Mouse (Mus musculus) activated CD4-positive, CD25-positive, alpha-beta regulatory T cell, adult 9 weeks (primary cell): ENCODE measurements around the gene Ergic1. TPM values are rescaled to one million over a fixed set of nuclear protein-coding genes. Genes with fewer than 3 reads are reported as not detected.

ENCODE experiments used
- polyA plus RNA-seq: library from polyadenylated mRNA; unstranded; fragments of 100-300 nt; shearing (Covaris generic); gene quantifications from one replicate; pipeline ENCODE4 v1.2.1, GENCODE M21; 2017

Gene Ergic1
- polyA plus RNA-seq: 99.2 TPM

DNA sequence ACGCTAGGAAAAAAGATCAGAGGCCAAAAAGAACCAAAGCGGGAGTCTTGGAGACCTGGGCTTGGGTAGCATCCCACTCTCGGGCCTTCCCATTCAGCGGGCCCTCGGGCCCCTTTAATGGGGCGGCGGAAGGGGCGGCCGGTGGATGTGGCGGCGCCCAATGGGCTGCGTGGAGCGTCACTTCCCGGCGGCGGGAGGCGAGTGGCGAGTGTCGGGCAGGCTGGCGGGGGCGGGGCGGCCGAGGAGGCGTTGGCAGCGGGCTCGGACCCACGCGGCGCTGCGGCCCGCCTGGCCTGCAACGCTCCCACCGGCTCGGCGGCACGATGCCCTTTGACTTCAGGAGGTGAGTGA is at the start of gene Ergic1:
Gene Ergic1 (plus strand): TSS at position 200 of the 351 bp plus-strand sequence.

DNA sequence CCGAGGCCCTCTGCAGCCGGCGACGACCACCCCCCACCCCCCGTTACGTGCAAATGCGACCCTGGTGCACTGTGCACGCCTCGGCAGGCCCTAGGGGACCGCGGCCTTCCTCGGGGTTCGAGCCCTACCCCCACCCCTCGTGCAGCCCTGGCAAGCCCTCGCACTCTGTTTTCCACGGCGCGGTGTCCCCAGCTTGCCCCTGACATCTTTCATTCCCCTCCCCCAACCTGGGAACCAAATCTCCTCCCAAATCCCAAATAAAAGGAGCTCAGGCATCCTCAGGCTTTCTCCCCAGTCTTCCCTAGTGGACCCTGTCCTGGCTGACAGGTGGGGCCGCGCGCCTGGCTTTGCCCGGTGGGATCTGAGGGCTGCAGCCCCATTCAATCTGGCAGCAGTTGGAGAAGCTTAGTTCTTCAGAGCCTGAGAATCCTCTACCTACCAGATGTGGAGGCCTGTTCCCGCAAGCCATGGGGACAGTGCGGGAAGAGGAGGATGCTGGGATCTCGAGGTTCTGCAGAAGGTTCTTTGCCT is 427 bp downstream of the Ergic1 start, which contains the start of gene Dusp1:
Gene Dusp1 (minus strand): TSS at position 478 of the 531 bp plus-strand sequence.

GRCm38 (mm10) chr17:26662978-26663683 is 101.8 kb downstream of the Ergic1 start, which contains the start of gene Atp6v0e:
Gene Atp6v0e (plus strand): TSS chr17:26663231.

Other genes starting within 250 kb of the Ergic1 start
- not detected for gene Neurl1b, start 146.7 kb upstream of the Ergic1 start, polyA plus RNA-seq
- 21.7 TPM for gene Dusp1, start 639 bp downstream of the Ergic1 start, polyA plus RNA-seq
- 368 TPM for gene Atp6v0e, start 101.7 kb downstream of the Ergic1 start, polyA plus RNA-seq
- 91.0 TPM for gene Crebrf, start 154.2 kb downstream of the Ergic1 start, polyA plus RNA-seq
- gene Bnip1, start 219.6 kb downstream of the Ergic1 start, polyA plus RNA-seq: 29.8 TPM